Mouse (Mus musculus) intestine, embryonic 15.5 days (tissue): ENCODE measurements around the gene Polr3b. TPM values are rescaled to one million over a fixed set of nuclear protein-coding genes. Genes with fewer than 3 reads are reported as not detected.

Experiments
- ATAC-seq: fragments of 200-750 bp; cut with Nextera tagmentation; 2 replicates; pipeline ENCODE4 v1.8.0; 2017; ENCODE audit warnings: moderate TSS enrichment, moderate library complexity
- H3K27ac ChIP-seq: fragments of 300-500 bp; sonication (generic); 2 replicates; pipeline ENCODE4 v1.5.1; 2015; ENCODE audit warnings: mild to moderate bottlenecking, inconsistent platforms
- H3K27me3 ChIP-seq: fragments of 300-500 bp; sonication (generic); replicated peaks from 2 replicates; pipeline ENCODE4 v1.6.1; 2015; ENCODE audit warnings: inconsistent platforms
- H3K36me3 ChIP-seq: fragments of 300-500 bp; sonication (generic); 2 replicates; pipeline ENCODE4 v1.6.1; 2015; ENCODE audit warnings: inconsistent platforms
- H3K4me1 ChIP-seq: fragments of 300-500 bp; sonication (generic); replicated peaks from 2 replicates; pipeline ENCODE4 v1.6.1; 2015; ENCODE audit warnings: inconsistent platforms
- H3K4me2 ChIP-seq: fragments of 300-500 bp; sonication (generic); replicated peaks from 2 replicates; pipeline ENCODE4 v1.6.1; 2015; ENCODE audit warnings: mild to moderate bottlenecking, inconsistent platforms
- H3K4me3 ChIP-seq: fragments of 300-500 bp; sonication (generic); replicated peaks from 2 replicates; pipeline ENCODE4 v1.5.1; 2015; ENCODE audit warnings: inconsistent platforms
- H3K9ac ChIP-seq: fragments of 300-500 bp; sonication (generic); 2 replicates; pipeline ENCODE4 v1.6.1; 2015; ENCODE audit warnings: inconsistent platforms
- H3K9me3 ChIP-seq: fragments of 300-500 bp; sonication (generic); 2 replicates; pipeline ENCODE4 v1.6.1; 2016; ENCODE audit warnings: inconsistent platforms
- WGBS: fragments of 180-500 bp; shearing (Covaris S2); methylation state at CpG from one replicate; pipeline ENCODE4 v1.1.7; 2015; 5-methylcytosine and 5-hydroxymethylcytosine counted together
- polyA plus RNA-seq: library from polyadenylated mRNA; unstranded; fragments of >200 nt; fragmentation: Nextera tagmentation; extraction: Ambion mirVana; gene quantifications from 2 replicates; pipeline ENCODE4 v1.2.1, GENCODE M21; 2015

Gene Polr3b
- polyA plus RNA-seq, 1 experiment from 2014 or later, result 11.6 TPM

- Histone ChIP-seq H3K9ac (no peak overlapping the region), H3K27ac (no peak overlapping the region), H3K9me3 (no peaks in the 10 kb centered on the region), H3K4me3 (no peak overlapping the region), H3K4me1 (no peaks in the 10 kb centered on the region), H3K27me3 (no peaks in the 10 kb centered on the region), H3K4me2 (no peak overlapping the region), H3K36me3 (peaks cover 7% of the 10 kb centered on the region)
- WGBS, result 74% methylated on average over 4 of the region's 4 CpGs
- ATAC-seq, result no peak
Measured at GRCm38 (mm10) chr10:84654029-84654428, 31.9 kb downstream of the Polr3b start.

GRCm38 (mm10) chr10:84654731-84655130 is 32.6 kb downstream of the Polr3b start:
- Histone ChIP-seq H3K36me3 (peaks cover 7% of the 10 kb centered on the region), H3K9ac (no peak overlapping the region), H3K9me3 (no peaks in the 10 kb centered on the region), H3K4me1 (no peaks in the 10 kb centered on the region), H3K27ac (no peak overlapping the region), H3K27me3 (no peaks in the 10 kb centered on the region), H3K4me2 (no peak overlapping the region), H3K4me3 (no peak overlapping the region)
- ATAC-seq, result no peak
- WGBS, result 88% methylated on average over 4 of the region's 4 CpGs

GRCm38 (mm10) chr10:84656618-84657017 is 34.5 kb downstream of the Polr3b start:
- Histone ChIP-seq H3K27me3 (no peaks in the 10 kb centered on the region), H3K4me1 (no peaks in the 10 kb centered on the region), H3K4me2 (no peak overlapping the region), H3K4me3 (no peak overlapping the region), H3K9ac (no peak overlapping the region), H3K9me3 (no peaks in the 10 kb centered on the region), H3K27ac (no peak overlapping the region), H3K36me3 (peaks cover 7% of the 10 kb centered on the region)
- 87% methylated on average over 4 of the region's 4 CpGs for WGBS
- no peak for ATAC-seq

- no peak for ATAC-seq
Measured at GRCm38 (mm10) chr10:84657437-84658087, 35.5 kb downstream of the Polr3b start.

GRCm38 (mm10) chr10:84658088-84658848 is 36.2 kb downstream of the Polr3b start:
- peaks cover under 1% of the 10 kb centered on the region; the same call in 1 of the 2 replicates for H3K36me3 ChIP-seq
- no peak overlapping the region for H3K4me3 ChIP-seq
- no peaks in the 10 kb centered on the region for H3K27me3 ChIP-seq
- no peaks in the 10 kb centered on the region for H3K9me3 ChIP-seq
- H3K4me2 ChIP-seq, result no peak overlapping the region
- 62% methylated on average over 18 of the region's 18 CpGs for WGBS
- no peak overlapping the region for H3K9ac ChIP-seq
- H3K27ac ChIP-seq, result no peak overlapping the region
- no peaks in the 10 kb centered on the region for H3K4me1 ChIP-seq
- no peak for ATAC-seq

More at GRCm38 (mm10) chr10:84657437-84658087, 35.5 kb downstream of the Polr3b start:
- 65% methylated on average over 6 of the region's 6 CpGs for WGBS
- H3K27me3 ChIP-seq, result no peaks in the 10 kb centered on the region
- H3K27ac ChIP-seq, result no peak overlapping the region
- no peak overlapping the region for H3K4me2 ChIP-seq
- no peaks in the 10 kb centered on the region for H3K9me3 ChIP-seq
- H3K36me3 ChIP-seq, result peaks cover 7% of the 10 kb centered on the region
- H3K4me1 ChIP-seq, result no peaks in the 10 kb centered on the region
- H3K4me3 ChIP-seq, result no peak overlapping the region
- H3K9ac ChIP-seq, result no peak overlapping the region

GRCm38 (mm10) chr10:84659281-84659680 is 37.2 kb downstream of the Polr3b start:
- no peak overlapping the region for H3K4me2 ChIP-seq
- no peak for ATAC-seq
- no peaks in the 10 kb centered on the region for H3K9me3 ChIP-seq
- no peaks in the 10 kb centered on the region for H3K27me3 ChIP-seq
- H3K27ac ChIP-seq, result no peak overlapping the region
- no peak overlapping the region for H3K9ac ChIP-seq
- no peaks in the 10 kb centered on the region for H3K36me3 ChIP-seq
- H3K4me3 ChIP-seq, result no peak overlapping the region
- WGBS, result 89% methylated on average over 3 of the region's 3 CpGs
- no peaks in the 10 kb centered on the region for H3K4me1 ChIP-seq

- no peaks in the 10 kb centered on the region for H3K36me3 ChIP-seq
- ATAC-seq, result no peak
- H3K4me2 ChIP-seq, result no peak overlapping the region
- no peaks in the 10 kb centered on the region for H3K4me1 ChIP-seq
- H3K27ac ChIP-seq, result no peak overlapping the region
- no peaks in the 10 kb centered on the region for H3K27me3 ChIP-seq
- H3K9ac ChIP-seq, result no peak overlapping the region
- WGBS, result 91% methylated on average over 6 of the region's 6 CpGs
- H3K9me3 ChIP-seq, result no peaks in the 10 kb centered on the region
- H3K4me3 ChIP-seq, result no peak overlapping the region
Measured at GRCm38 (mm10) chr10:84662138-84662537, 40.0 kb downstream of the Polr3b start.

- Histone ChIP-seq H3K4me1 (no peaks in the 10 kb centered on the region), H3K9me3 (no peaks in the 10 kb centered on the region), H3K4me3 (no peak overlapping the region), H3K4me2 (no peak overlapping the region), H3K36me3 (0 out of 2 replicates have a peak, but pooled peaks cover 7% of the 10 kb centered on the region), H3K27ac (no peak overlapping the region), H3K9ac (no peak overlapping the region), H3K27me3 (no peaks in the 10 kb centered on the region)
- no peak for ATAC-seq
- 40% methylated on average over 3 of the region's 3 CpGs for WGBS
Measured at GRCm38 (mm10) chr10:84665713-84666260, 43.7 kb downstream of the Polr3b start.

GRCm38 (mm10) chr10:84675653-84676052 is 53.6 kb downstream of the Polr3b start:
- Histone ChIP-seq H3K4me1 (no peaks in the 10 kb centered on the region), H3K9ac (no peak overlapping the region), H3K27me3 (no peaks in the 10 kb centered on the region), H3K4me3 (no peak overlapping the region), H3K27ac (no peak overlapping the region), H3K36me3 (peaks cover 9% of the 10 kb centered on the region; the same call in 1 of the 2 replicates), H3K9me3 (no peaks in the 10 kb centered on the region), H3K4me2 (no peak overlapping the region)
- ATAC-seq, result no peak

GRCm38 (mm10) chr10:84676511-84676910 is 54.4 kb downstream of the Polr3b start:
- H3K9ac ChIP-seq, result no peak overlapping the region
- no peak overlapping the region for H3K27ac ChIP-seq
- H3K4me3 ChIP-seq, result no peak overlapping the region
- H3K36me3 ChIP-seq, result peaks cover 9% of the 10 kb centered on the region; the same call in 1 of the 2 replicates
- H3K27me3 ChIP-seq, result no peaks in the 10 kb centered on the region
- H3K4me2 ChIP-seq, result no peak overlapping the region
- no peaks in the 10 kb centered on the region for H3K9me3 ChIP-seq
- no peaks in the 10 kb centered on the region for H3K4me1 ChIP-seq
- no peak for ATAC-seq
- 87% methylated on average over 8 of the region's 8 CpGs for WGBS

GRCm38 (mm10) chr10:84677871-84678270 is 55.8 kb downstream of the Polr3b start:
- no peak for ATAC-seq
- Histone ChIP-seq H3K36me3 (peaks cover 8% of the 10 kb centered on the region; the same call in 1 of the 2 replicates), H3K4me3 (no peak overlapping the region), H3K4me1 (no peaks in the 10 kb centered on the region), H3K9me3 (no peaks in the 10 kb centered on the region), H3K9ac (no peak overlapping the region), H3K4me2 (no peak overlapping the region), H3K27me3 (no peaks in the 10 kb centered on the region), H3K27ac (no peak overlapping the region)
- WGBS, result 91% methylated on average over 3 of the region's 3 CpGs

- no peak overlapping the region for H3K4me2 ChIP-seq
- ATAC-seq, result no peak
- WGBS, result 86% methylated on average over 4 of the region's 4 CpGs
- no peaks in the 10 kb centered on the region for H3K4me1 ChIP-seq
- H3K9me3 ChIP-seq, result no peaks in the 10 kb centered on the region
- H3K36me3 ChIP-seq, result peaks cover 4% of the 10 kb centered on the region; the same call in 1 of the 2 replicates
- no peak overlapping the region for H3K4me3 ChIP-seq
- H3K9ac ChIP-seq, result no peak overlapping the region
- no peak overlapping the region for H3K27ac ChIP-seq
- no peaks in the 10 kb centered on the region for H3K27me3 ChIP-seq
Measured at GRCm38 (mm10) chr10:84678441-84678840, 56.3 kb downstream of the Polr3b start.
